Mouse (Mus musculus) MN1 (cell line): Measurements from ENCODE around the gene Mrpl18.
A peak's percentile ranks its signal among the peaks of the same experiment; 100 is the strongest.
"Not testable (repeated sequence)": the region's sequence is repeated elsewhere in the genome, so short reads cannot be mapped to it uniquely, and the experiment has no call there.

Experiments
- DNase-seq: peaks from one replicate; pipeline ENCODE4 v3.0.0-alpha.2; 2016; ENCODE audit warnings: low spot score

Gene Mrpl18

GRCm38 (mm10) chr17:12909361-12910280 is 6.5 kb downstream of the Mrpl18 start, which contains the start of gene Pnldc1:
Gene Pnldc1 (minus strand): TSS chr17:12910230.
- no peak for DNase-seq

- no peak for DNase-seq
These were observed 9.7 kb downstream of the Mrpl18 start for GRCm38 (mm10) chr17:12906436-12906835.

GRCm38 (mm10) chr17:12905810-12906209 is 10.3 kb downstream of the Mrpl18 start:
- no peak for DNase-seq

- no peak for DNase-seq
These were observed 11.8 kb downstream of the Mrpl18 start for GRCm38 (mm10) chr17:12904349-12904748.

GRCm38 (mm10) chr17:12903372-12904333 is 12.5 kb downstream of the Mrpl18 start:
- DNase-seq: no peak

GRCm38 (mm10) chr17:12902291-12902690 is 13.9 kb downstream of the Mrpl18 start:
- DNase-seq: no peak

- DNase-seq: not testable (repeated sequence)
These were observed 17.5 kb downstream of the Mrpl18 start for GRCm38 (mm10) chr17:12898607-12899006.

GRCm38 (mm10) chr17:12897674-12898073 is 18.5 kb downstream of the Mrpl18 start:
- DNase-seq: no peak

- DNase-seq: no peak
These were observed 24.1 kb downstream of the Mrpl18 start for GRCm38 (mm10) chr17:12892033-12892432.

- DNase-seq: no peak
These were observed 25.1 kb downstream of the Mrpl18 start for GRCm38 (mm10) chr17:12891054-12891453.

GRCm38 (mm10) chr17:12887021-12887775 is 28.9 kb downstream of the Mrpl18 start:
- DNase-seq: no peak

- DNase-seq: no peak
These were observed 29.5 kb downstream of the Mrpl18 start for GRCm38 (mm10) chr17:12886620-12887019.

- DNase-seq: no peak
These were observed 34.9 kb downstream of the Mrpl18 start for GRCm38 (mm10) chr17:12881216-12881615.

- peak; percentile 79 for DNase-seq
These were observed 36.0 kb downstream of the Mrpl18 start for GRCm38 (mm10) chr17:12880178-12880577.

- DNase-seq: no peak
These were observed 40.4 kb downstream of the Mrpl18 start, which contains the start of gene Mrgprh for GRCm38 (mm10) chr17:12875734-12876133. Gene Mrgprh (plus strand): TSS chr17:12876034.

GRCm38 (mm10) chr17:12872275-12873028 is 43.7 kb downstream of the Mrpl18 start:
- DNase-seq: no peak

GRCm38 (mm10) chr17:12868640-12869039 is 47.5 kb downstream of the Mrpl18 start:
- no peak for DNase-seq

- no peak for DNase-seq
These were observed 48.1 kb downstream of the Mrpl18 start, which contains the start of gene Mas1 for GRCm38 (mm10) chr17:12868043-12868442. Gene Mas1 (minus strand): TSS chr17:12868143.

- no peak for DNase-seq
These were observed 49.3 kb downstream of the Mrpl18 start for GRCm38 (mm10) chr17:12866853-12867252.

GRCm38 (mm10) chr17:12865407-12865806 is 50.7 kb downstream of the Mrpl18 start:
- DNase-seq: no peak

- no peak for DNase-seq
These were observed 52.0 kb downstream of the Mrpl18 start for GRCm38 (mm10) chr17:12864111-12864510.
